Mouse (Mus musculus): ENCODE results near the gene Rec114.

Rec114 gene

GRCm38 (mm10) chr9:58662791-58663190, 81.0 kb downstream of the Rec114 start:
- no peak for DNase-seq (ENCODE audit: low spot score)

GRCm38 (mm10) chr9:58662007-58662406, 81.8 kb downstream of the Rec114 start:
- DNase-seq (ENCODE audit: low spot score): peak; percentile 21

GRCm38 (mm10) chr9:58660673-58661072, 83.1 kb downstream of the Rec114 start:
- DNase-seq (ENCODE audit: low spot score): no peak

- no peak for DNase-seq (ENCODE audit: low spot score)
Measured at GRCm38 (mm10) chr9:58659989-58660388, 83.8 kb downstream of the Rec114 start.

- DNase-seq (ENCODE audit: low spot score): no peak
Measured at GRCm38 (mm10) chr9:58659331-58659730, 84.4 kb downstream of the Rec114 start.

GRCm38 (mm10) chr9:58658596-58659309, 85.0 kb downstream of the Rec114 start:
- no peak for DNase-seq (ENCODE audit: low spot score)

GRCm38 (mm10) chr9:58657735-58658512, 85.8 kb downstream of the Rec114 start:
- no peak for DNase-seq (ENCODE audit: low spot score)

GRCm38 (mm10) chr9:58656824-58657223, 86.9 kb downstream of the Rec114 start:
- DNase-seq (ENCODE audit: low spot score): no peak

- DNase-seq (ENCODE audit: low spot score): peak; percentile 34
Measured at GRCm38 (mm10) chr9:58656396-58656795, 87.4 kb downstream of the Rec114 start.

GRCm38 (mm10) chr9:58654494-58654893, 89.3 kb downstream of the Rec114 start:
- DNase-seq (ENCODE audit: low spot score): no peak

GRCm38 (mm10) chr9:58651993-58652392, 91.8 kb downstream of the Rec114 start:
- DNase-seq (ENCODE audit: low spot score): peak; percentile 81

- DNase-seq (ENCODE audit: low spot score): no peak
Measured at GRCm38 (mm10) chr9:58649265-58649626, 94.5 kb downstream of the Rec114 start.

GRCm38 (mm10) chr9:58648406-58649264, 95.1 kb downstream of the Rec114 start:
- DNase-seq (ENCODE audit: low spot score): peak; percentile 16

- no peak for DNase-seq (ENCODE audit: low spot score)
Measured at GRCm38 (mm10) chr9:58630441-58630840, 113.3 kb downstream of the Rec114 start.

GRCm38 (mm10) chr9:58627197-58627596, 116.6 kb downstream of the Rec114 start:
- DNase-seq (ENCODE audit: low spot score): no peak

- DNase-seq (ENCODE audit: low spot score): no peak
Measured at GRCm38 (mm10) chr9:58623009-58623408, 120.8 kb downstream of the Rec114 start.

GRCm38 (mm10) chr9:58615064-58615938, 128.5 kb downstream of the Rec114 start:
- no peak for DNase-seq (ENCODE audit: low spot score)

GRCm38 (mm10) chr9:58613790-58614189, 130.0 kb downstream of the Rec114 start:
- no peak for DNase-seq (ENCODE audit: low spot score)

Measured in embryo, embryonic 10.5 days (tissue).